Mouse (Mus musculus) bone marrow, adult 2 months (tissue): ENCODE results near the gene Cldn7. TPM values are rescaled to one million over a fixed set of nuclear protein-coding genes. Genes with fewer than 3 reads are reported as not detected.

Source experiments
- H3K27ac ChIP-seq: fragments of 200-500 bp; 2 replicates; pipeline ENCODE4 v1.5.1; 2012; ENCODE audit warnings: low read depth, mild to moderate bottlenecking, control low read depth, inconsistent platforms, low read length; ENCODE audit not compliant: control insufficient read depth, poor library complexity, insufficient read depth
- H3K4me1 ChIP-seq: fragments of 200-500 bp; 2 replicates; pipeline ENCODE4 v1.6.1; 2011; ENCODE audit warnings: low read length; ENCODE audit not compliant: control insufficient read depth, insufficient read depth
- H3K4me3 ChIP-seq: fragments of 200-500 bp; replicated peaks from 2 replicates; pipeline ENCODE3; 2011; ENCODE audit warnings: mild to moderate bottlenecking, low read depth, low read length, control low read depth; ENCODE audit not compliant: control insufficient read depth
- CTCF ChIP-seq: fragments of 200-500 bp; IDR thresholded peaks from 2 replicates; pipeline ENCODE4 v1.5.1; 2011; ENCODE audit warnings: low read length, control low read depth; ENCODE audit not compliant: control insufficient read depth, insufficient read depth
- POLR2A ChIP-seq: fragments of 200-500 bp; IDR thresholded peaks from 2 replicates; pipeline ENCODE4 v1.6.1; 2011; ENCODE audit warnings: low read depth, mild to moderate bottlenecking, control low read depth, low read length, borderline replicate concordance; ENCODE audit not compliant: control insufficient read depth
- WGBS: fragments of 180-500 bp; shearing (Covaris S2); methylation state at CpG from one replicate; pipeline ENCODE4 v1.1.7; 2018; 5-methylcytosine and 5-hydroxymethylcytosine counted together
- polyA plus RNA-seq: library from polyadenylated mRNA; stranded (reverse); fragments of >200 nt; gene quantifications from 2 replicates; pipeline ENCODE4 v1.2.4, GENCODE M21; 2011; ENCODE audit warnings: low replicate concordance; ENCODE audit not compliant: missing spikeins, insufficient read depth, insufficient read length

Gene Cldn7
- polyA plus RNA-seq, 1 experiment = not detected

DNA sequence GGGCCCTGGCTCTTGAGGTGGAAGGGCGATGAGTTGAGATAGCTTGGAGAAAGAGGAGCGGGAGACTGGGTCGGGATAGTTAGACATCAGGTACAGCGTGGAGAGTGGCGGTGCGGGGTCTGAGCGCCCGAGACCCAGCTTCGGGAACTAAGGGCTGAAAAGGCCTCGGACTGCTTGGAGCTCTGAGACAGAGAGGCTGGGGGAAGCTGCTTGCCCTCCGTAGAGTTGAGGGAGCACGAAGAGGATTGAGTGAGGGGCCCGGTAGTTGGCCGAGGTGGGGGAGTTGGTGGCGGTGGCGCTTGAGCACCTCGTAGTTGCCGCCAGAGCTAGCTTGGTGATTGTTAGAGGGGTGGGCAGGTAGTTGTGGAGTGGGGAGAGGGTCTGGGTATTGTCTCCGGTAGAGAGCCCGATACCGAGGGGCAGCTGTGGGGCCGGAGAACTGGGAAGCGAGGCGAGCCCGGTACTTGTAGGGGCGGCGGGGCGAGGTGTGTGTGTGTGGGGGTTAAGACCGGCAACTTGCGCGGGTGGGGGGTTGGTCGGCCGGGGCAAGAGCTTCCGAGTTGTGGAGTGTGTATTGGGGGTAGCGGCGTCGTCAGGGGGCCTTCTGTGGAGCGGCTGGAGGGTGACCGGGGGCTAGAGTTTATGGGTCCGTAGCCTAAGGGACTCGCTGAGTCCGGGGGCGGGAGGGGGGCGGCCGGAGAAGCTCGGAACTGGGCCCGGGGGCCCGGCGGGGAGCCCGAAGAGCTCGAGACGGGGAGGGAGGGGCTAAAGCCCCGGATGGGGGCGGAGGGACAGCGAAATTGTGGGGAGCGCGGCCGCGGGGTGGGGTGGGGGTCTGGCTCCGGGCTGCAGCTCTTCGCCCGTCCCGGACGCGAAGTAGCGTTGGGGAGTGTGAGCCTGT lies 31.8 kb downstream of the Cldn7 start:
- no peak for TF ChIP-seq POLR2A
- TF ChIP-seq CTCF = no peak
- under 1% methylated on average over 66 of the region's 66 CpGs for WGBS
- Histone ChIP-seq H3K4me3 (peak overlapping the region; percentile 89), H3K4me1 (peaks cover 4% of the 10 kb centered on the region), H3K27ac (peak overlapping the region; percentile 98)

DNA sequence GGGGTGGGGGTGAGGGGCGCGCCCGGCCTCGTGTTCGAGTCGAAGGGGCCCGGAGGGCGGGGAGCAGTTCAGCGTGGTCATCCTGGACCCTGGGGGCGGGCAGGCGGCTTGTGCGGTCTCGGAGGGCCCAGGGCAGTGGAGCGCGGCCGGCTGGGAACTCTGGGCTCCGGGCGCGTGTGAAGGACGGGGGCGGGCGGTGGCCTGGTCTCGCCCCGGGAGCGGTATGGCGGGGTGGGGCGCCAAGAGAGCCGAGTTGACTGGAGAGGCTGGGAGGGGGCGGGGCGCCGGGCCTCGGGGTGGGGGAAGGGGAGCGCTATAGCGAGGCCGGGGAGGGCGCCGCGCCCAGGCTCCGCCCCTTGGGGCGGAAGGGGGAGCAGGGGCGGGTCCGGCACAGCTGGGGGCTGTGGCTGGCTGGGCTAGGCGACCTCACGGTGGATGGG lies 32.5 kb downstream of the Cldn7 start:
- TF ChIP-seq POLR2A = peak; percentile 56; the same call in 1 of the 2 replicates
- no peak for TF ChIP-seq CTCF
- Histone ChIP-seq H3K27ac (peak overlapping the region; percentile 98), H3K4me3 (peak overlapping the region; percentile 89), H3K4me1 (peaks cover 4% of the 10 kb centered on the region)
- 2% methylated on average over 41 of the region's 44 CpGs for WGBS

DNA sequence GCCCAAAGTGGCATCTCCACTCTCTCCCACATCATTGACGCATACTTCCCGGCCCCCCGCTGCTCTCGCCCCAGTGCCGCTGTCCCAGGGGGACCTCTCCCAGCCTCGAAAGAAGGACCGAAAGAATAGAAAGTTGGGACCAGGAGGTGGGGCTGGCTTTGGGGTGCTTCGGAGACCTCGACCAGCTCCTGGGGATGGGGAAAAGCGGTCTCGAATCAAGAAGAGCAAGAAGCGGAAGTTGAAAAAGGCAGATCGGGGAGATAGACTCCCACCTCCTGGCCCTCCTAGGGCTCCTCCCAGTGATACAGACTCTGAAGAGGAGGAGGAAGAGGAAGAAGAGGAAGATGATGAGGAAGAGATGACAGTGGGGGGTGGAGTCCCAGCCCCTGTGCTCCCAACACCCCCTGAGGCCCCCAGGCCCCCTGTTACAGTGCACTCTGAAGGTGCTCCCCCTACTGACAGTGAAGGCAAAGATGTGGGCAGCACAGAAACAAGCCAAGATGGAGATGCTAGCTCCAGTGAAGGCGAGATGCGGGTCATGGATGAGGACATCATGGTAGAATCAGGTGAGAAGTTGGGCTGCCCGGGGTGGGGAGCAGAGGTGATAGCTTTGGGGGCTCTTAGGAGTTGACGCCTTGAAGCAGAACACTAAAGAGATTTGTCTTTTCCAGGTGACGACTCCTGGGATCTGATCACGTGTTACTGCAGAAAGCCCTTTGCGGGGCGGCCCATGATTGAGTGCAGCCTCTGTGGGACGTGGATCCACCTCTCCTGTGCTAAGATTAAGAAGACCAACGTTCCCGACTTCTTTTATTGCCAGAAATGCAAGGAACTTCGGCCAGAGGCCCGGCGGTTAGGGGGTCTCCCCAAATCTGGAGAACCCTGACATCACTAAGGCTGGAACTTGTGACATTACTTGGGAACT lies 34.2 kb downstream of the Cldn7 start:
- Histone ChIP-seq H3K27ac (peak overlapping the region; percentile 1; the same call in 1 of the 2 replicates), H3K4me3 (no peak overlapping the region), H3K4me1 (peaks cover 2% of the 10 kb centered on the region)
- WGBS = 83% methylated on average over 27 of the region's 27 CpGs
- 0 out of 2 replicates have a peak, but pooled peaks have one; percentile 15 for TF ChIP-seq CTCF
- no peak for TF ChIP-seq POLR2A

DNA sequence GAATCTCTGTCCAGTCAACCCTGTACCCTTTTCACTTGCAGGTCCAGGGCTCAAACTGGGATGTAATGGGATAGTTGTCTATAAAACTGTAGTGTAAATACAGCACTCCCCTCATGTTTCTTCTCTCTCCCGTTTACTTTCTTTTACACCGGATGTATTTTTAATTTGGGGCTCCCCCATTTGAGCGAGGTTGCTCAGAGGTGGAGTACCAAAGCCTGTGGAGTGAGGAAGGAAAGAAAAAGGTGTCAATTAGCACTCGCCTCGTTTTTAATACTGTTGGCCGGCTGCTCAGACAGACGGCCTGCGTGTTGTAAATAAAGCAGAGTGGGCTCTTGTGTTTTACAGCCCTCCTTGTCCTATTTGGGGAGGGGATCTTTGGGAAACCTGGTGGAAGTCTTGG lies 35.1 kb downstream of the Cldn7 start:
- 81% methylated on average over 8 of the region's 8 CpGs for WGBS
- Histone ChIP-seq H3K4me3 (no peak overlapping the region), H3K4me1 (peaks cover 2% of the 10 kb centered on the region), H3K27ac (no peak overlapping the region)
- TF ChIP-seq CTCF (no peak), POLR2A (no peak)

DNA sequence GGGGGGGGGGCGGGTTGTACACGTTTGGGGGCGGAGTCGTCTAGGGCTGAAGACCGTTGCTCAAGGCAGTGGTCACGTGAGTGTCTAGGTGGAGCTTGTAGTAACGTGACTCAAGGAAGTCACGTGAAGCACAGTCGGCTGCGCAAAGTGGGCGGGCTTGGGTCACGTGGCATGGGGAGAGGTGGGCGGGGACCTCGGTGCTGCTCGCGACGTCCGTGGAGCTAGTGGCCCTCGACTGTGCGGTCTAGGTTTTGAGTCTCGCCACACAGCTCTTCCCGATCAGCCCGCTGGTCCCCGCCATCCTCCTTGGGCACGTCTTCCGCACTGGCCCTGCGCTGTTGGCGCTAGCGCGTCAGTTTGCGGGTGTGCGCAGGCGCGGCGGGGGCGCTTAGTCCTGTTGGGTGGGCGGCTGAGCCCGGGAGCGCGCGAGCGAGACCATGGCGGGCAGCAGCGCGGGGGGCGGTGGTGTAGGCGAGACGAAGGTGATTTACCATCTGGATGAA lies 35.9 kb downstream of the Cldn7 start, which contains the start of gene Dvl2:
Dvl2 (plus strand) TSS at position 200 of the 503 bp plus-strand sequence.
- Histone ChIP-seq H3K27ac (peak within 1 kb of the TSS; percentile 86), H3K4me3 (peak within 1 kb of the TSS; percentile 82), H3K4me1 (peaks cover 2% of the 10 kb centered on the region)
- 1% methylated on average over 48 of the region's 48 CpGs for WGBS
- peak; percentile 85; the same call in 1 of the 2 replicates for TF ChIP-seq POLR2A
- no peak for TF ChIP-seq CTCF

DNA sequence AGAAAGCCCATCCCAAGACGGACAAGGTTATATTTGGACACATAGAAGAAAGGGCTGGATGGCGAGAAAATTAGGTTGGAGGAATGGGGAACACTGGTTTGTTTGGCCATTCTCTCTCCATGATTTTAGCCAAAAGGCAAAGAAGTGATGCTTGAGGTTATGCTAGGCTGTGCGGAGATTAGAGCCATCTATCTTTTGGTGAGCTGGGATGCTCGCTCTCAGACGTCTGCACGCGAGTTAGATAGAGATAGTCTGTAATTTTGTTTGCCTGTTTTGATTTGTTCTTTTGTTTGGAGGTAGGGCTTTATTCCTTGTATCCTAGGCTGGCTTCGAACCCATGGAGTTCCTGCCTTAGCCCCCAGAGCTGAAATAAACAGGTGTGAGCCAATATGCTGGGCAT lies 36.6 kb downstream of the Cldn7 start:
- peak overlapping the region; percentile 82 for H3K4me3 ChIP-seq
- peaks cover 2% of the 10 kb centered on the region for H3K4me1 ChIP-seq
- no peak for TF ChIP-seq POLR2A
- no peak for TF ChIP-seq CTCF
- WGBS = 11% methylated on average over 8 of the region's 8 CpGs
- no peak overlapping the region for H3K27ac ChIP-seq

DNA sequence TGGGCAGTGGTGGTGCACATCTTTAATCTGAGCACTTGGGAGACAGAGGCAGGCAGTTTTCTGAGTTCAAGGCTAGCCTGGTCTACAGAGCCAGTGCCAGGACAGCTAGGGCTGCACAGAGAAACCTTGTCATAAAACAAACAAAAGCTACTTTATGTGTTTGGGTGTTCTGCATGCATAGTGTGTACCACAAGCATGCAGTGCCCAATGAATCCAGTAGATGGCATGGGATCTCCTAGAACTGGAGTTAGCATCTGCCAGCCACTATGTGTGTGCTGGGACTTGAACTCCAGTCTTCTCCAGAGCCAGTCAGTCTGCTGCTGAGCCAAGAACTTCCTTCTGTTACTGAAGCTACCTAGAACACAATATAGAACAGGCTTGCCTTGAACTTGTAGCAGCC lies 37.3 kb downstream of the Cldn7 start:
- H3K4me3 ChIP-seq = no peak overlapping the region
- TF ChIP-seq POLR2A (no peak), CTCF (peak; percentile 26; the same call in 1 of the 2 replicates)
- no peak overlapping the region for H3K27ac ChIP-seq
- peaks cover 2% of the 10 kb centered on the region for H3K4me1 ChIP-seq

DNA sequence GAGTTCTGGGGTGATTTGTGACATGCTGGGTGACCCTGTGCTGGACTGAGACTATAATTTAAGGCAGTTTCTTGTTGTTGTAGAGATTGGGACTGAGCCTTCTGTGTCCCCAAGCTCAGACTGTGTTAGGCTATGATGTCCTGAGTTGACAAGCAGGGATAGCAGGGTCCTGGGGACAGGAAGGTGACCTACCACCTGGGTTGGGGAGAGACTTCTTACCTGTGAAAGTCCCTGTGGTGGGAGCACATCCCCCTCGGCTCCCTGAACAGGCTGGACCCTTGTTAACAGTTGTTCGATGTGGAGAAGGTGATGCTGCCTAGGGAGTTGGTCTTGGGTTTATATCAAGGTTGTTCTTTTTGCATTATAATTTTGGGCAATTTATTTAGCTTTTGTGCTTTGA lies 37.9 kb downstream of the Cldn7 start:
- WGBS = 76% methylated on average over 2 of the region's 2 CpGs
- TF ChIP-seq CTCF = no peak
- H3K4me1 ChIP-seq = peaks cover 2% of the 10 kb centered on the region
- no peak overlapping the region for H3K4me3 ChIP-seq
- no peak overlapping the region for H3K27ac ChIP-seq
